Mouse (Mus musculus) adrenal gland (tissue): ENCODE measurements around the gene Tmem178b.

Source experiments
- intact Hi-C: fragments of 180-260 bp; cut with DNase I; formaldehyde crosslinking; loops from one replicate; pipeline ENCODE4 v1.15.1; 2025

The Tmem178b gene

DNA sequence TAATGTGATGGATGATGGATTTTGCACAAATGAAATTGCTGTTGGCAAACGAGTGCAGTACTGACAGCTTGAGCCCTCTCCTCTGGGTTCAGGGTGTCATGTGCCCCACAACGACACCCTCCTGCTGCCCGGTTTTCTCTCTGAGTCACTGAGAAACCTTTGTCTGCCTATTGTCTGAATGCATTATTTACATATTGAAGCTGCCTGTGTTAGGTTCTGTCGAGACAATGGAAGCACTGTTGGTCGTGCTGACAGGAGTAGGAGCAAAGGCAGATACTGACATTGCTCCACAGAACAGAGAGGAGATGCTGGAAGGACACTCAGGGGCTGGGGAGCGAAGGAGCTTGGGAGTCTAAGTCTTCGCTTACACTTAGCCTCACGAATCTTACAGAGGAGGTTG lies 44.2 kb downstream of the Tmem178b start:
- intact Hi-C loops = no loop called here

- intact Hi-C loops = no loop called here
Measured at GRCm38 (mm10) chr6:39917729-39918128, 44.7 kb downstream of the Tmem178b start.

DNA sequence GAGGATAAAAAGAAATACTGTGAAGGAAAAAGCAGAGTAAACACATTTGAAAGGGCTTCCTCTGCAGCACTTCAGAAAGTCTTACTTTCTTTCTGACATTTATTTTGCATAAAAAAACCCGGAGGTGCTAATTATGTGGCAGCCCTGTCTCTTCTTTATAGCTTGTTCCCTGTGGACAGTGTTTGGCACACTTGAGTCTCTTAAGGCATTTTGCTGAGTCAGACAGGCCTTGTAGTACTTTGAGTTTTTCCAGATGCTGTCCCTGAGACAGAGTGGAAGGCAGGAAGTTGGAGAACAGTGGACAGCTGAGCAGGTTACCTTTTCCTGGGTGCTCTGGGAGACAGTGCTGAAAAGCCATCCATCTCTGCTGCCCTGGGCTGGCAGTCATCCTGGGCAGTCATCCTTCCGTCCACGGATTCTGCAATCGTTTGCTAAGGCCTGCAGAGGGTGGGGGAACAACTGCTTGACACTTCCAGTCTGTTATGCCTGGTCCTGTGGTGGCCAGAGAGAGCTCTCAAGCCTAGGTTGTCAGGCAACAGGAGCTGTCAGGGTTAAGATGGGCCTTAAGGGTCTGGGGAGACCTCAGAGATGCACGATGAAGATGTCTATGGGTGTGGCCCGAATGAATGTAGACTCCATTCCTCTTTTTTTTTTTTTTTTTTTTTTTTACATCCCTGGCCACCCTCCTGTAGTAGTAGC lies 46.1 kb downstream of the Tmem178b start:
- intact Hi-C loops = no loop called here

DNA sequence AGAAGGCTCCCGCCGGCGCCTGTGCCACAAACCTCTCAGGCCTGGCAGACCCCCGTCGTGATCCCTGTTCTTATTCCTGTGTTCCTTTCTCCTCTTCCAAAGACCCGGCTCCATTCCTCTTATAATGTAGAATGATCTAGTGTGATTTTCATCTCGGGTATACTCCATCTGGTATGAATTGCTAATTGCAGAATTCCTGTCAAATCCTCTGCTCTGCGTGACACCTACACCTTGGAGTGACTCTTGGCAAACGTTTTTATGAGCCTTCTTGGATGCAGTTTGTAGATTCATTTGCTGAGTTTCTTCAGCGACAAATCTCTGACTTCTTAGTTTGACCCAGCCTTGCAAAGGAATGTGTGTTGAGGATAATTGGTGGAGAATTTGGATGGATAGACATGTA lies 53.4 kb downstream of the Tmem178b start:
- intact Hi-C loops = no loop called here

DNA sequence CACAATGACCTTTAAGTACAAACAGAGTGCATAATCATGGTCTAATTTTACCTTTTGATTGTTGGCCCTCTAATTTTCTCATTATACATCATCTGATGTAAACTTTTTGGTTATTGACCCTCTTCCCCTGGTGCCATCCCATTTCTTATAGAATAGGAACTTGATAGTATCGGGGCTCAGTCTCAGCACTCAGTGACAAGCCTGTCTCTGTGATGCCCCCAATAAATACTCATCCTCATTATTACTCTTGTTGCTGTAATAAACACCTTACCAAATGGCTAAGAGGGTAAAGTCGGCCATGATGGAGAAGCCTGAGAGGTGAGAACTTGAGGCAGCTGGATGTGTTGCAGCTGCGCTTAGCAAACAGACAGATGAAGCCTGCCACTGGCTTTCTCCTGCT lies 63.5 kb downstream of the Tmem178b start:
- intact Hi-C loops = no loop called here

DNA sequence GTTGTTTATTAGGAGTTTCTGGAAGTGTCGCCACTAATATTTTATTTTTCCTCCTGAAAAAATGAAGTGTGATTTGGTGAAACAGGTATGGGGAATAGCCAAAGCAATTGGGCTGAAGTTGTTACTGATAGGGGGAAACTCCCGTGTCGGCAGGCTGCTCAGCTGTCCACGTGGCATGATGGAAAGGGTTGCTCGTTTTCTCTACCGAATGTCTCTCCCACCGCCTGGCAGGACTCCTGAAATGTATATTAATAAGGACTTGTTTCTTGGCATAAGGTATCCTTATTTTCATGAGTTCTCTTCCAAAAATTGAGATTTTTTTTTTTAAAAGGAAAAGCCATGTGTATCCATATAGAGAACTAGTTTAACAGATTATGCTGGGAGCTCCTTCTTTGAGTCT lies 67.8 kb downstream of the Tmem178b start:
- intact Hi-C loops = no loop called here

GRCm38 (mm10) chr6:39944854-39945253 lies 71.8 kb downstream of the Tmem178b start:
- intact Hi-C loops = no loop called here

DNA sequence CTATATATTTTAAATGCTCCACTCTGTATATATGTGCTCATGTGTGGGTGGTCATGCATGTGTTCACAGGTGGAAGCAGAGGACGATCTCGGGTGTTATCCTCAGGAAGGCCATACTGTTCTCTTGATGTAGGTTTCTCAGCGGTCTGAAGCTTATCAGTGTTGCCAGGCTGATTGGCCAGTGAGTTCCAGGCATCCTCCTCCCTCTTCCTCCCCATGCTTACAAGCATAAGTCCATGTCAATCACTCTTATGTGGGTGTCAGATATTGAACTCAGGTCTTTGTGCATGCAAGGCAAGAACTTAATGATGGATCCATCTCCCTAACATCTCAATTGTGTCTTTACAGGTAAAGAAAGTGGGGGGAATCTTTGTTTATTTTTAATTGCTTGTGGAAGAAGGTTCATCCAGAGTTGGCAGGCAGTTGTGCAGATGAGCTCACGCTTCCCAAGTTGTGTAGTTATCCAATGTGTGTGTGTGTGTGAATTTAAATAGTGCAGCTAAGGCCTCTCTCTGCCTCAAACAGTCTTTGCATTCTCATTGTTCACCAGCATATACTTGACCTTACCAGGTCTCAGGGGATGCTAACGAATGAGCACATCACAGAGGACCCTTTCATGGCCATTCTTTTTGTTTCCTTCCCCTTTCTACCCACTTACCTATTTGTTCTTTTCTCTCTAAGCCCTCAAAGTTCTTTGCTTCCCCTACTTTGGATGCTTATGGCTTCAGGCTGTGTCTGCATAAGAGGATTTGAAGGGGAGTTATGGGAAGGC lies 72.8 kb downstream of the Tmem178b start:
- intact Hi-C loops = no loop called here

- intact Hi-C loops = no loop called here
Measured at GRCm38 (mm10) chr6:39946601-39947000, 73.5 kb downstream of the Tmem178b start.

GRCm38 (mm10) chr6:39953951-39954350 lies 80.9 kb downstream of the Tmem178b start:
- intact Hi-C loops = no loop called here

GRCm38 (mm10) chr6:39955211-39955610 lies 82.1 kb downstream of the Tmem178b start:
- intact Hi-C loops = no loop called here

DNA sequence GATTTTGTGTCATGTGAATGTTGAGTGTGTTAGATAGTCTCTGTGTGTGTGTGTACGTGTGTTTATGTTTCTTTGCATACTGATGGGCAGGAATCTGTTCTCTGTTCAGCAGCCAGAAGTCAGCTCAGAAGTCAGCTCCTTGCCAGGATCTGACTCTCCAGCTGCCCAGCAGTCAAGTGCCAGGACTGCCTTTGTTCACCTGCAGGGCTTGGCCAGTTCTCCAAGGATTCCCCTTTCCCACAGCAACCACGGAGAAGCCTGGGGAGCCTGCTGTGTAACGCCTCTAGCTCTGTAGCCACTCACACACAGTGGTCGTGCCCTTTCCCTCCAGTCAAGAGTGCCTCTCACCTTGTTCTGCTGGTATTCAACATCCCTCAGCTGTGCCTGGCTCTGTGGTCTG lies 91.5 kb downstream of the Tmem178b start:
- intact Hi-C loops = no loop called here

DNA sequence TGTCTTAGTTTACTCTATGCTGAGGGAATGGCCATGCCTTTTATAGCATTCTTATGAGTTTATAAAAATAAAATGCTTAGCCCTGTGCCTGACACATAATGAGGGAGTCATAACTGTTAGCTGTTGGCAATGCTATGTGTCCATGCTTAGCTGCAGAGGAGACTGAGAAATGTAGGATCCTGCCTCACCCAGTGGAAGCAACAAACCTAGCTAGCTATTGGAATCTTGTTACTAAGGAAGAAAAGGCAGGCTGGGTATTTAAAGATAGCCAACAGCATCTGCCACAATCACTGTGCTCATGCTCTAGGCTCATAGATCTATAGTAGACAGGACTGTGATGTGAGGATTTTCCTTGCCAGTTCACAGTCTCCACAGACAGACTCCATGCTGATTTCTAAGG lies 97.2 kb downstream of the Tmem178b start:
- intact Hi-C loops = no loop called here

DNA sequence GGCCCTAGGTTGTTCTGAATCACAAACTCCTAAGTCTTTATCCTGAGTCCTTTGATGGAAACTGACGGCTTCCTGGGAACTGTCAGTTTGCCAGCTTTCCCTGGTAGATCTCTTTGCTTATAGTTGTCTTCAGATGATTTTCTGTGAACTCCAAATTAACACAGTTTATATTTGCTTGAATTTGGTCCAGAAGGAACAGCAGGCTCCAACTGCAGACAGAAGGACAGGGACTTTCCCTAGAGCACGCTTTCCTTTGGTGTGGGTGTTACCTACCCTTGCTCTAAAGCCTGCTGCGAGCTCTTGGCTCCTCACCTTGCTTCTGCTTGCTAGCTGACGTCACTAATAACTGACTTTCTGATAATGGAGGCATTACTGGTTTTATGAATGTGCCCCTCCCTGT lies 105.9 kb downstream of the Tmem178b start:
- intact Hi-C loops = no loop called here

DNA sequence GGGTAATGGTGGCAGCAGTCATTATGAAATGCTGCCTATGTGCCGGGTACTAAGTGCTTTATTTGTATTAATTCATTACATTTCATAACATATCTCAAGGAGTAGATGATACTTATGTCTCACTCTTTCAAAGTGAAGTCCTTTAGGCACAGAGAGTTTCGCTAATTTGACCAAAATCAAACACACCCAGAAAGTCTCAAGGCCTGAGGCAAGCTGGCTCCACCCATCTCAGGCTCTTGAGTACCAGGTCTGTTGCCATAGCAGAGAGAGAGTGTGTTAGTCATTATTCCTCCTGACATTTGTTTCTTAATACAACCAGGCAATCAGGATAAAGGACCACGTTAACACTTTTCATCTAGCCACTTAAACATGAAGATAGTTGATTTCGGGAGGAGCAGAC lies 117.7 kb downstream of the Tmem178b start:
- intact Hi-C loops = no loop called here

GRCm38 (mm10) chr6:39991922-39992321 lies 118.9 kb downstream of the Tmem178b start:
- intact Hi-C loops = no loop called here

DNA sequence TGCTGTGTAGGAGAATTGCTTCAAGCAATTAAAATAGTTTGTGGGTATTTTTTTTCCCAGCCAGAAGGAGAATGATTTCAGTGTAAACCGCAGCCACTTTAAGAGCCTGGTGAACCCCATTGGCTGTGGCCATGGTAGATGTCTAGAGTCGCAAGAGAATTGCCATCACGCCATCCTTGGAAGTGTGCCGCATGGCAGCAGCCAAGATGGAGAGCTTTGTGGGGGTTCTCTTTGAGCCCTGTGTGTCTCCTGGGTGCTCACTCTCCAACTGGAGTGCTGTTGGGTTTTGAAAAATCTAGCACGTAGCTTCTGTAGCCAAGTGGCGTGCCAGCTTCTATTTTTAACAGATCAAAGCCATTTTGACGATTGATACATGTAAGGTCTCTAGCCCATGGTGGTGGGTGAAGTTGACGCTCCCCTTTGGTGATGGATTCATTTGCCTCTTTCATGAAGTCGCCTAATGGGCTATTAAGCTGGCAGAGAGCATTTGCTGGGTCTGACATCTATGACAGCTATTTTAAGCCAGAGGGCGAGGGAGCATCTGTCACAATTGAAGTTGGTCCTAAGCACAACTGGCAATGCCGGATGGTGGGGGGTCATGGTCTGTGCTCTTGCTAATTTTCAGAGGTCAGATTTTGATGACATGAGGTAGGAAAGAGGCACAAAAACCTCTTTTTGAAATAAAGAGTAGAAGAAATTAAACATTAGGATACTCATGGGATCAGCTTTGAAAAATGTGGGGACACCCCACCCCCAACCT lies 133.1 kb downstream of the Tmem178b start:
- intact Hi-C loops = no loop called here

DNA sequence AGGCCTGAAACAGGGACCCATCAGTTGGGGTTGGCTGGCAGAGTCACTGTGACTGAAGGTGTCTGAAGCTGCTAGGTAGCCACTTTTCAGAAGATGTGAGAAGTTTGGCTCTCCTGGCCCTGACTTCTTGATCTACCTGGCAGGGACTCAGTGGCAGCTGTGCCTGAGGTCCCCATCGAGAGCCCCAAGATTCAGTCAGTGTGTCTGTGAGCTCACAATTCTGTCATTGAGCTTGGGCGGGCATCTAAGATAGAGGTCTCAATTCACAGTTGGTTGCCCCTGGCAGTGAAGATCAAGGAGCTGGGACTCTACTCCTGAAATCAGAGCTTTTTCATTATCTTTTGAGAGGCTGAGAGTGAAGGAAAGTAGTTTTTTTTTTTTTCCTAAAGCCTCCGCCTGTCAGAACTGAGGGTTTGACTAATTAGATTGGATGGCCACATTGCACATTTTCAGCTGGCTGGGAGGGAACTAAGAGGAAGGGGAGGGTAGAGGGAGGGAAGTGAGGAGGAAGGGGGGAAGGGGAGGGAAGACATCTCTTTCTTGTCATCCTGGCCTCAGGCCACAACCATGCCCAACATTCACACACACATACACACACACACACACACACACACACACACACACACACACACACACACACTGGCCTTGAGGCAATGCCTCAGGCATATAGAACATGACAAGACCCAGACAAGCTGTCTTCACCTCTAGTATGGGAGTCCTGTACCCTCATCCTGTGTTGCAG lies 135.3 kb downstream of the Tmem178b start:
- intact Hi-C loops = no loop called here

DNA sequence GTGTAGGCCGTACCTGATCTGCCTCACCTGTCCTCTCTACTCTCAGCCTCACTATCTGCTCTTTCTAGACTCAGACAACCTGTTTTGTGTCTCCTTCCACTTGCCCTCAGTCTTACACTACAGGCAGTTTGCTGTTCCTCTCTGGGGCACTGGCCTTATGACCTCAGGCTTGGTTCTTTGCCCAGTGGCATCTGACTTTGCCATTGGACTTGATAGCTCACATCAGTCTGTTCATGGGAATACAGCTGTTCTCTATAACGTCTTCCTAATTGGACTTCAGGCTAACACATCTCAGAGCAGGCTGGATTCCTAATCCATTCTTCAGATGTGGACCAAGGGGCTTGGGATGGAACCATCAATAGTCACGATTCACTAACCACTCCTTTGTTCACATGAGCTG lies 136.6 kb downstream of the Tmem178b start:
- intact Hi-C loops = no loop called here

GRCm38 (mm10) chr6:40011066-40011465 lies 138.0 kb downstream of the Tmem178b start:
- intact Hi-C loops = no loop called here

- intact Hi-C loops = no loop called here
Measured at GRCm38 (mm10) chr6:40011609-40012008, 138.5 kb downstream of the Tmem178b start.

DNA sequence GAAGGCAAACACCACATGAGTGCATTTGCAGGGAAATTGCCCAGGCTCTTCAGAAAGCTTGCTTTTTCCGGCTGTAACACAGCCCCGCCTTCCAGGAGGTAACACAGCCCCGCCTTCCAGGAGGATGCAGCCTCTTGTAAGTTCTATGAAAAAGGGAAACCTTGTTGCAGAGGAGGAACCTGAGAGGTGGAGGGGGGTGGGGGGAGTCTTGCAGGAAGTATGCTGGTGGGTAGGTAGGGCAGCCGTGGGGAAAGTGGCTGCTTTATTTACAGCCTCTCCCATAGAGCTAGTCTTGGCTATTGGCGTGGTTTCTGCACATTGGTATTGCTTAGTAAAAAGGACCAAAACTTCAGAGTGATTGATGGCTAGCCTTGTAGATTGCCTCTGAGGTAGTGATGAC lies 140.3 kb downstream of the Tmem178b start:
- intact Hi-C loops = no loop called here
